Mouse (Mus musculus): ENCODE data around the gene Tnk1. TPM values are rescaled to one million over a fixed set of nuclear protein-coding genes. Genes with fewer than 3 reads are reported as not detected.
A peak's percentile ranks its signal among the peaks of the same experiment; 100 is the strongest.

The Tnk1 gene
- total and polyA plus RNA-seq, 2 experiments from 2014 or later, result 0.50 TPM; not detected in 1

- H3K9ac ChIP-seq (replicated peaks; ENCODE audit: low read depth, low read length), result no peak overlapping the region; the same call in 1 of the 2 replicates
- no peaks in the 10 kb centered on the region for H3K9me3 ChIP-seq (replicated peaks; ENCODE audit: control insufficient read depth, low read length)
- H3K4me2 ChIP-seq (ENCODE audit: low read depth, low read length), result peak overlapping the region; percentile 59
- DNase-seq (ENCODE audit: low spot score) (no peak), ATAC-seq (ENCODE audit: insufficient read depth, low read depth) (no peak)
- TF ChIP-seq CTCF (IDR thresholded peaks at IDR 0.05; ENCODE audit: low read depth) (no peak), EP300 (IDR thresholded peaks at IDR 0.05; ENCODE audit: low read depth) (no peak)
- peak overlapping the region; percentile 31 for H3K4me3 ChIP-seq (ENCODE audit: low read depth, low read length)
- H3K36me3 ChIP-seq (replicated peaks; ENCODE audit: control insufficient read depth, insufficient read depth, low read length), result no peaks in the 10 kb centered on the region
- H3K27ac ChIP-seq (ENCODE audit: low read depth), result no peak overlapping the region
- WGBS, result 47% methylated on average over 8 of the region's 8 CpGs
- peaks cover 41% of the 10 kb centered on the region for H3K27me3 ChIP-seq (ENCODE audit: control insufficient read depth, insufficient read depth, low read length)
- H3K4me1 ChIP-seq (ENCODE audit: control insufficient read depth, insufficient read depth), result 0 out of 2 replicates have a peak, but pooled peaks cover 4% of the 10 kb centered on the region
These were observed 25.0 kb downstream of the Tnk1 start for GRCm38 (mm10) chr11:69833554-69833953.

DNA sequence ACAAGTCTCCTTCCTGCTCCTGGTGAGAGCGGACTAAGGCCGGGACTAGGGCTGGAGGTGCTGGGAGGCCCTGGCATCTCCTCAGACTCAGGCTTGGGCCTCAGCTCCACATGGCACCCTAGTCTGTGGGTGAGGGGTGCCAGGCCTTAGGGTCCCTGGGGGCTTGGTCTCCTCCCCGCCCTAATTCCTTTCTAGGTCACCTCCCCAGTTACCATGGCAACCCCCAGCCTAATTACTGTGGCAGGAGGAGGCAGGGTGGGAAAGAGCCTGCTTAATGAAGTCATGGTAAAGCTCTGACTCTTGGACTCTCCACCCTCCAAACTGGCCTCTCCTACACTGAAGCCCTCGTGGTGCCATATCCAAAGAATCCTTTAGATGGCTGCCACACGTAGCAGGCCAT lies 29.7 kb downstream of the Tnk1 start:
- 80% methylated on average over 5 of the region's 5 CpGs for WGBS
- Histone ChIP-seq H3K27ac (ENCODE audit: low read depth) (no peak overlapping the region), H3K4me1 (ENCODE audit: control insufficient read depth, insufficient read depth) (no peaks in the 10 kb centered on the region), H3K36me3 (replicated peaks; ENCODE audit: control insufficient read depth, insufficient read depth, low read length) (0 out of 2 replicates have a peak, but pooled peaks cover 15% of the 10 kb centered on the region), H3K9me3 (replicated peaks; ENCODE audit: control insufficient read depth, low read length) (no peaks in the 10 kb centered on the region), H3K9ac (replicated peaks; ENCODE audit: low read depth, low read length) (no peak overlapping the region), H3K4me2 (ENCODE audit: low read depth, low read length) (no peak overlapping the region), H3K4me3 (ENCODE audit: low read depth, low read length) (no peak overlapping the region), H3K27me3 (ENCODE audit: control insufficient read depth, insufficient read depth, low read length) (peaks cover 9% of the 10 kb centered on the region)
- TF ChIP-seq CTCF (IDR thresholded peaks at IDR 0.05; ENCODE audit: low read depth), result no peak
- no peak for TF ChIP-seq EP300 (IDR thresholded peaks at IDR 0.05; ENCODE audit: low read depth)
- ATAC-seq (ENCODE audit: insufficient read depth, low read depth), result no peak
- no peak for DNase-seq (ENCODE audit: low spot score)

GRCm38 (mm10) chr11:69823456-69823855 lies 35.1 kb downstream of the Tnk1 start:
- Histone ChIP-seq H3K36me3 (replicated peaks; ENCODE audit: control insufficient read depth, insufficient read depth, low read length) (0 out of 2 replicates have a peak, but pooled peaks cover 15% of the 10 kb centered on the region), H3K4me1 (ENCODE audit: control insufficient read depth, insufficient read depth) (no peaks in the 10 kb centered on the region), H3K4me3 (ENCODE audit: low read depth, low read length) (no peak overlapping the region), H3K4me2 (ENCODE audit: low read depth, low read length) (no peak overlapping the region), H3K27me3 (ENCODE audit: control insufficient read depth, insufficient read depth, low read length) (no peaks in the 10 kb centered on the region), H3K9ac (replicated peaks; ENCODE audit: low read depth, low read length) (no peak overlapping the region), H3K27ac (ENCODE audit: low read depth) (no peak overlapping the region), H3K9me3 (replicated peaks; ENCODE audit: control insufficient read depth, low read length) (no peaks in the 10 kb centered on the region)
- 73% methylated on average over 2 of the region's 2 CpGs for WGBS
- no peak for ATAC-seq (ENCODE audit: insufficient read depth, low read depth)
- TF ChIP-seq EP300 (IDR thresholded peaks at IDR 0.05; ENCODE audit: low read depth) (no peak), CTCF (IDR thresholded peaks at IDR 0.05; ENCODE audit: low read depth) (no peak)
- DNase-seq (ENCODE audit: low spot score), result no peak

- H3K9me3 ChIP-seq (replicated peaks; ENCODE audit: control insufficient read depth, low read length), result no peaks in the 10 kb centered on the region
- no peak for TF ChIP-seq CTCF (IDR thresholded peaks at IDR 0.05; ENCODE audit: low read depth)
- TF ChIP-seq EP300 (IDR thresholded peaks at IDR 0.05; ENCODE audit: low read depth), result no peak
- H3K4me2 ChIP-seq (ENCODE audit: low read depth, low read length), result no peak within 1 kb of the TSS
- no peaks in the 10 kb centered on the region for H3K27me3 ChIP-seq (ENCODE audit: control insufficient read depth, insufficient read depth, low read length)
- no peak within 1 kb of the TSS for H3K4me3 ChIP-seq (ENCODE audit: low read depth, low read length)
- H3K4me1 ChIP-seq (ENCODE audit: control insufficient read depth, insufficient read depth), result no peaks in the 10 kb centered on the region
- WGBS, result 76% methylated on average over 3 of the region's 3 CpGs
- H3K9ac ChIP-seq (replicated peaks; ENCODE audit: low read depth, low read length), result no peak within 1 kb of the TSS
- no peak within 1 kb of the TSS for H3K27ac ChIP-seq (ENCODE audit: low read depth)
- 0 out of 2 replicates have a peak, but pooled peaks cover 11% of the 10 kb centered on the region for H3K36me3 ChIP-seq (replicated peaks; ENCODE audit: control insufficient read depth, insufficient read depth, low read length)
- ATAC-seq (ENCODE audit: insufficient read depth, low read depth) (no peak), DNase-seq (ENCODE audit: low spot score) (no peak)
These were observed 36.5 kb downstream of the Tnk1 start, which contains the start of gene Spem1 for GRCm38 (mm10) chr11:69822080-69822479. Spem1 (minus strand) TSS chr11:69822180.

DNA sequence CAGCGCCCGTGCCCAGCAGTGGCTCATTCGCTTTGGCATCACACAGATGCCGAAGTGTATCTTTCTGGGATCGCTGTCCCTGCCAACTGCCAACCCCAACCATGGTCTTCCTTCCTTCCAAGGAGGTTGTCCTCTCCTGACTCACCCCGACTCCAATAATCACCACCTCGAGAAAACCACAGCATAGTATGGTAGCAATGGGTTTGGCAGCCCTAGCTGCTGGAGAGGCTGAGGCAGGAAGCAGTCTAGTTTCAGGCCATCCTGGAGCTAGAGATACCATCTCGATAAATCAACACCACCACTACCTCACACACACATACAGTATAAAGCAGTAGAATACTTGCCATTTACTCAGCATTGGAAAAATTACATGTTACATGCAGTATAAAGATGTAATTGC lies 39.7 kb downstream of the Tnk1 start:
- no peaks in the 10 kb centered on the region for H3K36me3 ChIP-seq (replicated peaks; ENCODE audit: control insufficient read depth, insufficient read depth, low read length)
- H3K27me3 ChIP-seq (ENCODE audit: control insufficient read depth, insufficient read depth, low read length), result no peaks in the 10 kb centered on the region
- H3K4me2 ChIP-seq (ENCODE audit: low read depth, low read length), result no peak overlapping the region
- H3K27ac ChIP-seq (ENCODE audit: low read depth), result no peak overlapping the region
- DNase-seq (ENCODE audit: low spot score) (no peak), ATAC-seq (ENCODE audit: insufficient read depth, low read depth) (no peak)
- WGBS, result 87% methylated on average over 8 of the region's 8 CpGs
- no peaks in the 10 kb centered on the region for H3K9me3 ChIP-seq (replicated peaks; ENCODE audit: control insufficient read depth, low read length)
- TF ChIP-seq EP300 (IDR thresholded peaks at IDR 0.05; ENCODE audit: low read depth), result no peak
- TF ChIP-seq CTCF (IDR thresholded peaks at IDR 0.05; ENCODE audit: low read depth), result no peak
- no peak overlapping the region for H3K9ac ChIP-seq (replicated peaks; ENCODE audit: low read depth, low read length)
- no peaks in the 10 kb centered on the region for H3K4me1 ChIP-seq (ENCODE audit: control insufficient read depth, insufficient read depth)
- no peak overlapping the region for H3K4me3 ChIP-seq (ENCODE audit: low read depth, low read length)

GRCm38 (mm10) chr11:69818365-69818764 lies 40.2 kb downstream of the Tnk1 start, which contains the start of gene Spem2:
Spem2 (minus strand) TSS chr11:69818465.
- no peak for DNase-seq (ENCODE audit: low spot score)
- no peak for ATAC-seq (ENCODE audit: insufficient read depth, low read depth)
- no peak within 1 kb of the TSS for H3K4me3 ChIP-seq (ENCODE audit: low read depth, low read length)
- H3K27ac ChIP-seq (ENCODE audit: low read depth), result no peak within 1 kb of the TSS
- no peaks in the 10 kb centered on the region for H3K9me3 ChIP-seq (replicated peaks; ENCODE audit: control insufficient read depth, low read length)
- WGBS, result 60% methylated on average over 2 of the region's 2 CpGs
- no peaks in the 10 kb centered on the region for H3K36me3 ChIP-seq (replicated peaks; ENCODE audit: control insufficient read depth, insufficient read depth, low read length)
- TF ChIP-seq EP300 (IDR thresholded peaks at IDR 0.05; ENCODE audit: low read depth), result no peak
- no peak within 1 kb of the TSS for H3K9ac ChIP-seq (replicated peaks; ENCODE audit: low read depth, low read length)
- no peak within 1 kb of the TSS for H3K4me2 ChIP-seq (ENCODE audit: low read depth, low read length)
- H3K27me3 ChIP-seq (ENCODE audit: control insufficient read depth, insufficient read depth, low read length), result no peaks in the 10 kb centered on the region
- H3K4me1 ChIP-seq (ENCODE audit: control insufficient read depth, insufficient read depth), result no peaks in the 10 kb centered on the region
